Mouse (Mus musculus): ENCODE data around the gene Bag3. TPM values are rescaled to one million over a fixed set of nuclear protein-coding genes. Genes with fewer than 3 reads are reported as not detected.

The Bag3 gene
- total RNA-seq, 2 experiments from 2014 or later: 7.0 to 9.8 TPM

- no peak for ATAC-seq (replicated peaks; ENCODE audit: poor library complexity, severe bottlenecking)
Measured at GRCm38 (mm10) chr7:128592118-128592935, 68.9 kb downstream of the Bag3 start.

- no peak for ATAC-seq (replicated peaks; ENCODE audit: poor library complexity, severe bottlenecking)
Measured at GRCm38 (mm10) chr7:128592936-128593241, 69.5 kb downstream of the Bag3 start.

GRCm38 (mm10) chr7:128596274-128596673, 72.9 kb downstream of the Bag3 start:
- no peak for ATAC-seq (replicated peaks; ENCODE audit: poor library complexity, severe bottlenecking)

Other genes with a start within 250 kb of the Bag3 start
- gene BC017158, start 225.4 kb upstream of the Bag3 start, total RNA-seq (2014; fragmentation: Nextera tagmentation): 37.7 and 45.6 TPM in 2 replicates
- gene BC017158, start 225.4 kb upstream of the Bag3 start, total RNA-seq (2017): 18.4 and 24.8 TPM in 2 replicates
- 89.9 and 96.4 TPM in 2 replicates for gene Rgs10, start 104.9 kb upstream of the Bag3 start, total RNA-seq (2014; fragmentation: Nextera tagmentation)
- gene Rgs10, start 104.9 kb upstream of the Bag3 start, total RNA-seq (2017): 36.1 and 66.2 TPM in 2 replicates
- 157 TPM in 2 replicates for gene Tial1, start 61.9 kb upstream of the Bag3 start, total RNA-seq (2014; fragmentation: Nextera tagmentation)
- 66.7 and 68.0 TPM in 2 replicates for gene Tial1, start 61.9 kb upstream of the Bag3 start, total RNA-seq (2017)
- gene Inpp5f, start 87.7 kb downstream of the Bag3 start, total RNA-seq (2014; fragmentation: Nextera tagmentation): 9.5 and 11.4 TPM in 2 replicates
- gene Inpp5f, start 87.7 kb downstream of the Bag3 start, total RNA-seq (2017): 8.7 and 17.9 TPM in 2 replicates
- gene Mcmbp, start 216.9 kb downstream of the Bag3 start, total RNA-seq (2014; fragmentation: Nextera tagmentation): 87.6 and 96.3 TPM in 2 replicates
- 64.0 and 73.3 TPM in 2 replicates for gene Mcmbp, start 216.9 kb downstream of the Bag3 start, total RNA-seq (2017)
- 29.6 and 32.0 TPM in 2 replicates for gene Sec23ip, start 221.3 kb downstream of the Bag3 start, total RNA-seq (2014; fragmentation: Nextera tagmentation)
- 42.6 and 46.0 TPM in 2 replicates for gene Sec23ip, start 221.3 kb downstream of the Bag3 start, total RNA-seq (2017)

All from granulocyte monocyte progenitor cell, adult 5-6 weeks (primary cell).